Mouse (Mus musculus): ENCODE results near the gene Rpl10-ps3. TPM values are rescaled to one million over a fixed set of nuclear protein-coding genes. Genes with fewer than 3 reads are reported as not detected.

Rpl10-ps3 gene
- polyA plus RNA-seq, 1 experiment from 2014 or later, result 157 TPM

GRCm38 (mm10) chr9:50305666-50306402, 38.9 kb downstream of the Rpl10-ps3 start:
- ATAC-seq (ENCODE audit: insufficient number of reproducible peaks, low FRiP score), result no peak
- H3K27me3 ChIP-seq (replicated peaks), result no peaks in the 10 kb centered on the region
- no peak overlapping the region for H3K4me2 ChIP-seq
- 61% methylated on average over 10 of the region's 10 CpGs for WGBS
- peaks cover 7% of the 10 kb centered on the region; the same call in 1 of the 2 replicates for H3K4me1 ChIP-seq (replicated peaks)
- no peak overlapping the region for H3K9ac ChIP-seq
- H3K27ac ChIP-seq (ENCODE audit: poor library complexity, severe bottlenecking), result no peak overlapping the region
- H3K36me3 ChIP-seq, result no peaks in the 10 kb centered on the region
- H3K4me3 ChIP-seq, result no peak overlapping the region
- H3K9me3 ChIP-seq (replicated peaks), result no peaks in the 10 kb centered on the region

- H3K27me3 ChIP-seq (replicated peaks), result no peaks in the 10 kb centered on the region
- 0 out of 2 replicates have a peak, but pooled peaks cover 3% of the 10 kb centered on the region for H3K9me3 ChIP-seq (replicated peaks)
- WGBS, result 61% methylated on average over 2 of the region's 2 CpGs
- H3K9ac ChIP-seq, result no peak overlapping the region
- no peak overlapping the region for H3K4me2 ChIP-seq
- no peak overlapping the region for H3K4me3 ChIP-seq
- ATAC-seq (ENCODE audit: insufficient number of reproducible peaks, low FRiP score), result no peak
- H3K27ac ChIP-seq (ENCODE audit: poor library complexity, severe bottlenecking), result no peak overlapping the region
- H3K36me3 ChIP-seq, result no peaks in the 10 kb centered on the region
- peaks cover 7% of the 10 kb centered on the region; the same call in 1 of the 2 replicates for H3K4me1 ChIP-seq (replicated peaks)
Measured at GRCm38 (mm10) chr9:50305046-50305445, 39.7 kb downstream of the Rpl10-ps3 start.

- H3K36me3 ChIP-seq, result no peaks in the 10 kb centered on the region
- no peaks in the 10 kb centered on the region for H3K27me3 ChIP-seq (replicated peaks)
- 48% methylated on average over 4 of the region's 4 CpGs for whole genome bisulfite sequencing
- H3K4me1 ChIP-seq (replicated peaks), result peaks cover 7% of the 10 kb centered on the region; the same call in 1 of the 2 replicates
- no peak overlapping the region for H3K9ac ChIP-seq
- H3K27ac ChIP-seq (ENCODE audit: poor library complexity, severe bottlenecking), result no peak overlapping the region
- ATAC-seq (ENCODE audit: insufficient number of reproducible peaks, low FRiP score), result no peak
- 0 out of 2 replicates have a peak, but pooled peaks cover 3% of the 10 kb centered on the region for H3K9me3 ChIP-seq (replicated peaks)
- H3K4me2 ChIP-seq, result no peak overlapping the region
- H3K4me3 ChIP-seq, result no peak overlapping the region
Measured at GRCm38 (mm10) chr9:50304004-50304403, 40.8 kb downstream of the Rpl10-ps3 start.

- Histone ChIP-seq H3K36me3 (no peaks in the 10 kb centered on the region), H3K4me3 (no peak overlapping the region), H3K4me2 (no peak overlapping the region), H3K27me3 (replicated peaks) (no peaks in the 10 kb centered on the region), H3K9me3 (replicated peaks) (0 out of 2 replicates have a peak, but pooled peaks cover 3% of the 10 kb centered on the region), H3K9ac (no peak overlapping the region), H3K4me1 (replicated peaks) (peaks cover 7% of the 10 kb centered on the region; the same call in 1 of the 2 replicates), H3K27ac (ENCODE audit: poor library complexity, severe bottlenecking) (no peak overlapping the region)
- ATAC-seq (ENCODE audit: insufficient number of reproducible peaks, low FRiP score), result no peak
Measured at GRCm38 (mm10) chr9:50301722-50302121, 43.0 kb downstream of the Rpl10-ps3 start.

GRCm38 (mm10) chr9:50298389-50298788, 46.4 kb downstream of the Rpl10-ps3 start:
- Histone ChIP-seq H3K9ac (no peak overlapping the region), H3K4me1 (replicated peaks) (no peaks in the 10 kb centered on the region), H3K4me3 (no peak overlapping the region), H3K9me3 (replicated peaks) (0 out of 2 replicates have a peak, but pooled peaks cover 3% of the 10 kb centered on the region), H3K36me3 (no peaks in the 10 kb centered on the region), H3K27me3 (replicated peaks) (no peaks in the 10 kb centered on the region), H3K27ac (ENCODE audit: poor library complexity, severe bottlenecking) (no peak overlapping the region), H3K4me2 (no peak overlapping the region)
- 25% methylated on average over 2 of the region's 2 CpGs for WGBS
- ATAC-seq (ENCODE audit: insufficient number of reproducible peaks, low FRiP score), result 0 out of 2 replicates have a peak, but pooled peaks have one; percentile 25

Other genes starting within 250 kb of the Rpl10-ps3 start
- 0.44 and 0.46 TPM in 2 replicates for gene Plet1, start 149.6 kb upstream of the Rpl10-ps3 start, polyA plus RNA-seq (2016; fragmentation: Nextera tagmentation; extraction: Ambion mirVana)
- gene Pts, start 183.8 kb upstream of the Rpl10-ps3 start, polyA plus RNA-seq (2016; fragmentation: Nextera tagmentation; extraction: Ambion mirVana), result 82.2 and 84.1 TPM in 2 replicates
- 3.9 and 4.0 TPM in 2 replicates for gene Il18, start 209.9 kb upstream of the Rpl10-ps3 start, polyA plus RNA-seq (2016; fragmentation: Nextera tagmentation; extraction: Ambion mirVana)
- gene Bco2, start 210.2 kb upstream of the Rpl10-ps3 start, polyA plus RNA-seq (2016; fragmentation: Nextera tagmentation; extraction: Ambion mirVana), result 0.08 TPM in 1 of 2 replicates, not detected in the other
- gene Tex12, start 216.4 kb upstream of the Rpl10-ps3 start, polyA plus RNA-seq (2016; fragmentation: Nextera tagmentation; extraction: Ambion mirVana), result 0.22 TPM in 1 of 2 replicates, not detected in the other